Mouse (Mus musculus): Measurements from ENCODE around the gene Nkx1-1. TPM values are rescaled to one million over a fixed set of nuclear protein-coding genes. Genes with fewer than 3 reads are reported as not detected.

The Nkx1-1 gene
- polyA plus RNA-seq, 1 experiment, result not detected

DNA sequence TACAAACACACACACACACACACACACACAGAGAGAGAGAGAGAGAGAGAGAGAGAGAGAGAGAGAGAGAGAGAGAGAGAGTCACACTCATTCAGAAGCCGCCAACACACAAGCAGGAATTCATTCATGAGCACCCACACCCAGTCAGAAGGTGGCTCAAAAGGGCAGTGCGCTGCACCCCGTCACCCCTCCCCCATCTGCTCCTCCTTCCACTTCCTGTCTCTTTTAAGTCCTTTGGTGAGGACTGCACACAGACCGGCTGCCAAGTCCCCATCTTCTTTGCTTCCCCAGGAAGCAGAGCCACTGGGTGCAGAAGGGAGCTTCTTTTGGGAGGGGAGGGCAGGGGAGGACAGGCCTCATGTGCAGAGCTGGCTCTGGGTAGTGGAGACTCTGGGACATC, 2.2 kb upstream of the Nkx1-1 start:
- Histone ChIP-seq H3K36me3 (ENCODE audit: control insufficient read depth, insufficient read depth) (no peaks in the 10 kb centered on the region), H3ac (ENCODE audit: control insufficient read depth, insufficient read length, low read depth) (no peak overlapping the region), H3K79me2 (ENCODE audit: control insufficient read depth, insufficient read depth) (no peaks in the 10 kb centered on the region), H3K27me3 (ENCODE audit: control insufficient read depth, insufficient read depth, insufficient read length) (peaks cover 63% of the 10 kb centered on the region), H3K4me3 (ENCODE audit: insufficient read depth, poor library complexity, severe bottlenecking) (no peak overlapping the region), H3K79me3 (ENCODE audit: low read depth) (no peaks in the 10 kb centered on the region)
- TF ChIP-seq FOSL1 (IDR thresholded peaks at IDR 0.05; ENCODE audit: insufficient read depth, low read length, poor library complexity, severe bottlenecking) (no peak), MYOD1 (IDR thresholded peaks at IDR 0.05; ENCODE audit: control insufficient read depth, insufficient read length, low read depth) (no peak), MYOG (IDR thresholded peaks at IDR 0.05; ENCODE audit: control insufficient read depth, extremely low read depth, insufficient read length) (no peak), CEBPB (IDR thresholded peaks at IDR 0.05; ENCODE audit: low read depth) (no peak), MAX (IDR thresholded peaks at IDR 0.05) (no peak), CTCF (IDR thresholded peaks at IDR 0.05; ENCODE audit: control insufficient read depth, insufficient read depth, insufficient read length) (no peak), USF1 (IDR thresholded peaks at IDR 0.05; ENCODE audit: low read depth) (no peak)

DNA sequence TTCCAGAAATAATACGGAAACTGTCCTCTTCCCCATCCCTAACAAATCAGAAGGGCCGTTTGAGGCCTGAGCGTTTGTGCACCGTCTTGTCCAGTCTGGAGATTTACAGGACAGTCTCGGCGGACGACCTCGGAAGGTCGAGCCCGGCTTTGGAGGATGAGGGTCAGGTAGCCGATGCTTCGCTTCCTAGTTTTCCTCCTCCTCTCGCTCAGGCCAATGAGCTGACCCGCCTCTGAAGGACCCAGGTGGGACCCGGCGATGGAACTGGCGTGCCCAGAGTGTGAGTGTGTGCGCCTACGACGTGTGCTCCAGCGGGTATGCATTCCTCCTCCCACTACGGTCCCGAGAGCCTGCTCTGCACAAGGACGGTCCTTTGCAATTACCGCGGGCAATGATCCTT, 1.4 kb upstream of the Nkx1-1 start:
- Histone ChIP-seq H3K79me2 (ENCODE audit: control insufficient read depth, insufficient read depth) (no peaks in the 10 kb centered on the region), H3K4me3 (ENCODE audit: insufficient read depth, poor library complexity, severe bottlenecking) (no peak overlapping the region), H3K27me3 (ENCODE audit: control insufficient read depth, insufficient read depth, insufficient read length) (peaks cover 71% of the 10 kb centered on the region), H3K36me3 (ENCODE audit: control insufficient read depth, insufficient read depth) (no peaks in the 10 kb centered on the region), H3K79me3 (ENCODE audit: low read depth) (no peaks in the 10 kb centered on the region), H3ac (ENCODE audit: control insufficient read depth, insufficient read length, low read depth) (no peak overlapping the region)
- TF ChIP-seq CTCF (IDR thresholded peaks at IDR 0.05; ENCODE audit: control insufficient read depth, insufficient read depth, insufficient read length), result no peak
- TF ChIP-seq FOSL1 (IDR thresholded peaks at IDR 0.05; ENCODE audit: insufficient read depth, low read length, poor library complexity, severe bottlenecking), result no peak
- TF ChIP-seq MYOD1 (IDR thresholded peaks at IDR 0.05; ENCODE audit: control insufficient read depth, insufficient read length, low read depth), result no peak
- no peak for TF ChIP-seq MYOG (IDR thresholded peaks at IDR 0.05; ENCODE audit: control insufficient read depth, extremely low read depth, insufficient read length)
- TF ChIP-seq MAX (IDR thresholded peaks at IDR 0.05), result no peak
- no peak for TF ChIP-seq USF1 (IDR thresholded peaks at IDR 0.05; ENCODE audit: low read depth)
- TF ChIP-seq CEBPB (IDR thresholded peaks at IDR 0.05; ENCODE audit: low read depth), result no peak

DNA sequence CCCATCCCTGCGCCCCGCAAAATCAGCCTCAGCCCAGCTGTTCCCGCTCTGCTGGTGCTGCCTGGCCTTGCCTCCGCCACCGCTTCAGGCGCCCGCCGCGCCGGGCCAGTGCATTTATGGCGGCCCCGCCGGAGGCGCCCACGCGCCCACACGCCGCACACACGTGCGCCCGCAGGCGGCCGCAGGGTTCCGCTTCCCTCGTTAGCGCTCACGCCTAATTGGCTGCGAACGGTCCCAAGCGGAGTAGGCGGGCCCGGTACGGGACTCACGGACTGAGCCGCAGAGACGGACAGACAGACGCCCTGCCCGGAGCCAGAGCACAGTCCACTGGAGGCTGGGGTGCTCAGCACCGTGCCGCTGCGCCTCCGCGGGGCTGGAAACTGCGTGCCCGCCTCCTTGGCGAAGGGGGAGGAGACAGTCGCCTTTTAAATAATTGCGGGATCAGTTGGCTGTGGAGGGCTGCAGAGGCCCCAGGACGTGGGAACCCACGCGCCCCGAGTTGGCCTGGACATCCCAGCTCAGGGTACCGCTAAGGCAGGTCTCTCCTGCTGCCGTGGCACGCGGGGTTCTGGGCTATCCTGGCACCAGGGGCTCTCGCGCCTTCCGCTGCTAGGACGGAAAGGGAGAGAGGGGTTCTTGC, 485 bp upstream of the Nkx1-1 start:
- Histone ChIP-seq H3K27me3 (ENCODE audit: control insufficient read depth, insufficient read depth, insufficient read length) (peaks cover 80% of the 10 kb centered on the region), H3K79me2 (ENCODE audit: control insufficient read depth, insufficient read depth) (no peaks in the 10 kb centered on the region), H3K79me3 (ENCODE audit: low read depth) (no peaks in the 10 kb centered on the region), H3ac (ENCODE audit: control insufficient read depth, insufficient read length, low read depth) (no peak overlapping the region), H3K4me3 (ENCODE audit: insufficient read depth, poor library complexity, severe bottlenecking) (no peak overlapping the region), H3K36me3 (ENCODE audit: control insufficient read depth, insufficient read depth) (no peaks in the 10 kb centered on the region)
- TF ChIP-seq MAX (IDR thresholded peaks at IDR 0.05), result no peak
- TF ChIP-seq FOSL1 (IDR thresholded peaks at IDR 0.05; ENCODE audit: insufficient read depth, low read length, poor library complexity, severe bottlenecking), result no peak
- TF ChIP-seq CTCF (IDR thresholded peaks at IDR 0.05; ENCODE audit: control insufficient read depth, insufficient read depth, insufficient read length), result no peak
- TF ChIP-seq USF1 (IDR thresholded peaks at IDR 0.05; ENCODE audit: low read depth), result no peak
- TF ChIP-seq CEBPB (IDR thresholded peaks at IDR 0.05; ENCODE audit: low read depth), result no peak
- no peak for TF ChIP-seq MYOG (IDR thresholded peaks at IDR 0.05; ENCODE audit: control insufficient read depth, extremely low read depth, insufficient read length)
- TF ChIP-seq MYOD1 (IDR thresholded peaks at IDR 0.05; ENCODE audit: control insufficient read depth, insufficient read length, low read depth), result no peak

DNA sequence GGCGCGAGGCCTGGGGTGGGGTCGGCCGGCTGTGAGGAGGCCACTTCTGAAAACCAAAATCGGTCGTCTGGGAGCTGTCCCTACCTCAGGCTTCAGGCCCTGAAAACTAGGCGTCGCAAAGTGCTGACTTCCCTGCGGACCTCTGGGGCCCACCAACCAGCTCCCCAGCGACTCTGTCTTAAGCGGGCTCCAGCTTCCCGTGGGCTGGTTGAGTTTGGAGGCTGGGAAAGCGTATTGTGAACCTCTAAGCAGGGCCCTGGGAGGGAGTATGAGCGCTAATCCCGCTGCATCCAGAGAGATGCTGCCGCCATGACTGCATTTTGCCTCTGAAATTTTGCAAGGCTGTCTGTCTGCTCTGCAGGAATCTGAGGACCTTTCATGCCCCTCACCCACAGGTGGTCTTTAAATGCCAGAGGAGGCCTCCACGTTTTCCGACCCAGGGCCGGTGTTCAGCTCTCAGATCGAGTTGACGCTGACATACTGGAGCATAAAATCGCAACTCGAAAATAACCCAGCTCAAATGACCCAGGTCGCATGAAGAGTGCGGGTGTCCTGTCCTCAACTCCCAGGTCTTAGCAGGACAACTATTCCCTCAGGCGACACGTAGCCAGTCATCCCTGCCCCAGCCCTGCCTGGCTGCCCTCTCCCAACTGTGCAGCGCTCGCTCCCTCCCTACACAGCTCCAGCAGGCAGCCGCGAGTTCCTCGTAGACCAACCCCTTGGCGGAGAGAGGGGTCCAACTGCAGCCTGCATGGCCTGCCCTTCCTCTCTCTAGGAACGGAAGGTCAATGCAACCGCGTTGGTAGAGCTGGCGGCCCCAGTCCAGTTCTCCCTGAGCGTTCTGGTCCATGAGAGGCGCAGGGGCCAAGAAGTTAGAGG, 1.5 kb downstream of the Nkx1-1 start:
- no peaks in the 10 kb centered on the region for H3K36me3 ChIP-seq (ENCODE audit: control insufficient read depth, insufficient read depth)
- H3K79me2 ChIP-seq (ENCODE audit: control insufficient read depth, insufficient read depth), result no peaks in the 10 kb centered on the region
- TF ChIP-seq USF1 (IDR thresholded peaks at IDR 0.05; ENCODE audit: low read depth) (no peak), CTCF (IDR thresholded peaks at IDR 0.05; ENCODE audit: control insufficient read depth, insufficient read depth, insufficient read length) (no peak), FOSL1 (IDR thresholded peaks at IDR 0.05; ENCODE audit: insufficient read depth, low read length, poor library complexity, severe bottlenecking) (no peak), MYOD1 (IDR thresholded peaks at IDR 0.05; ENCODE audit: control insufficient read depth, insufficient read length, low read depth) (no peak), MYOG (IDR thresholded peaks at IDR 0.05; ENCODE audit: control insufficient read depth, extremely low read depth, insufficient read length) (no peak), CEBPB (IDR thresholded peaks at IDR 0.05; ENCODE audit: low read depth) (no peak), MAX (IDR thresholded peaks at IDR 0.05) (no peak)
- no peaks in the 10 kb centered on the region for H3K79me3 ChIP-seq (ENCODE audit: low read depth)
- peaks cover 95% of the 10 kb centered on the region for H3K27me3 ChIP-seq (ENCODE audit: control insufficient read depth, insufficient read depth, insufficient read length)
- no peak overlapping the region for H3ac ChIP-seq (ENCODE audit: control insufficient read depth, insufficient read length, low read depth)
- no peak overlapping the region for H3K4me3 ChIP-seq (ENCODE audit: insufficient read depth, poor library complexity, severe bottlenecking)

DNA sequence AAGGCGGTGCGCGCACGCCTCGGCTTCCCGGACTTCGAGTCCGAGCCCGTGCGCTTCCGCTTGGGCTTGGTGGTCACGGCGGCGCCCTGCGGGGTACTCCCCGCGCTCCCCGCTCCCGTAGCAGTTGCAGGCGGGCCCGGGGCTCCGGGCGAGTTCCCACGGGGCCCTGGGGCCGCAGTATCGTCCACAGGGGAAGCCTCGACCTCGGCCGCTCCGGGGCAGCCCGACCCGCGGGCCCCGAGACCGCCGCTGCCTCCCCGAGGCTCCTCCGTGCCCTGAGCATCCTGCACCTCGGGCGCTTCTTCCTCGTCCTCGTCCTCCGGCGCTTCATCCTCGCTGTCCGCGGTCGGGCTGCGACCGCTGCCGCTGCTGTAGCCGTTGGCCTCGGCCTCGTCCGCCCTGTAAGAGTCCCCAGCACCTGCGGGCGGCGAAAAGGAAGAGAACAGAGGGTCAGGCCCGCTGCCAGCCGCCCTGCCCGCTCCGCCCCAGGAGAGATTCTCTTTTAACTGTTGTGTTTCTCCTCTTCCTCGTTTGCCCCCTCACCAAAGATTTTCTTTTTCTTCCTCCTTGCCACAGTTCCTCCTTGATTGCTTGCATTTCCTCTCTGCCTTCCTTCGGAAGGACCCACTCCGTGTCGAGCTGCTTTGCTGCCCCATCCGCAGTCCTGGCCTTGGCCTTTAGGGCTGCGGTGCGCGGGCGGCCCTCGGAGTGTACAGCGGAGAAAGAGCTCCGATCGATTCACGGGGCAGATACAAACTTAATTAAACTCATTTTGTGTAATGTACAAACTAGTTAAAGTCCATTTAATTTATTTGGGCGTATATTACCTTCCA, 2.4 kb downstream of the Nkx1-1 start:
- H3K79me2 ChIP-seq (ENCODE audit: control insufficient read depth, insufficient read depth), result no peaks in the 10 kb centered on the region
- H3K4me3 ChIP-seq (ENCODE audit: insufficient read depth, poor library complexity, severe bottlenecking), result no peak overlapping the region
- TF ChIP-seq MYOG (IDR thresholded peaks at IDR 0.05; ENCODE audit: control insufficient read depth, extremely low read depth, insufficient read length) (no peak), MAX (IDR thresholded peaks at IDR 0.05) (no peak), CTCF (IDR thresholded peaks at IDR 0.05; ENCODE audit: control insufficient read depth, insufficient read depth, insufficient read length) (no peak), MYOD1 (IDR thresholded peaks at IDR 0.05; ENCODE audit: control insufficient read depth, insufficient read length, low read depth) (no peak), FOSL1 (IDR thresholded peaks at IDR 0.05; ENCODE audit: insufficient read depth, low read length, poor library complexity, severe bottlenecking) (no peak), USF1 (IDR thresholded peaks at IDR 0.05; ENCODE audit: low read depth) (no peak), CEBPB (IDR thresholded peaks at IDR 0.05; ENCODE audit: low read depth) (no peak)
- peaks cover 92% of the 10 kb centered on the region for H3K27me3 ChIP-seq (ENCODE audit: control insufficient read depth, insufficient read depth, insufficient read length)
- no peaks in the 10 kb centered on the region for H3K79me3 ChIP-seq (ENCODE audit: low read depth)
- no peak overlapping the region for H3ac ChIP-seq (ENCODE audit: control insufficient read depth, insufficient read length, low read depth)
- no peaks in the 10 kb centered on the region for H3K36me3 ChIP-seq (ENCODE audit: control insufficient read depth, insufficient read depth)

Data from C2C12 (cell line).